In genomic region chr4:111414399-111414798, GRCm38 (mm10) we compare ENCODE assay signal across 8 mouse cellular contexts. TPM values are rescaled to one million over a fixed set of nuclear protein-coding genes. Genes with fewer than 3 reads are reported as not detected.
A peak's percentile ranks its signal among the peaks of the same experiment; 100 is the strongest.
DNase-seq lines count a peak whose midpoint lies in the region; ATAC-seq lines count a peak whose summit lies in the region.

No protein-coding gene starts in this region.

- no peak overlapping the region for H3K27ac ChIP-seq in forebrain, embryonic 11.5 days (ENCODE audit: low read depth, low read length)
- H3K27ac ChIP-seq in hindbrain, embryonic 13.5 days: peak overlapping the region; percentile 93
- H3K27ac ChIP-seq in liver, embryonic 15.5 days (replicated peaks): no peak overlapping the region

- H3K36me3 ChIP-seq in forebrain, embryonic 11.5 days (ENCODE audit: control insufficient read depth, insufficient read depth, low read length): no peaks in the 10 kb centered on the region
- peaks cover 14% of the 10 kb centered on the region for H3K36me3 ChIP-seq in hindbrain, embryonic 13.5 days
- H3K36me3 ChIP-seq in liver, embryonic 15.5 days (replicated peaks): no peaks in the 10 kb centered on the region

- peak; percentile 7 for ATAC-seq in CD4-positive, CD25-positive, alpha-beta regulatory T cell, adult 4 months
- ATAC-seq in forebrain, embryonic 11.5 days (replicated peaks; ENCODE audit: low FRiP score): peak; percentile 10
- ATAC-seq in hindbrain, embryonic 13.5 days (ENCODE audit: low FRiP score): peak; percentile 34
- no peak for ATAC-seq in liver, embryonic 15.5 days (ENCODE audit: insufficient read depth)

- WGBS in forebrain, embryonic 11.5 days: under 1% methylated on average over 6 of the region's 6 CpGs
- WGBS in hindbrain, embryonic 13.5 days: under 1% methylated on average over 6 of the region's 6 CpGs
- WGBS in liver, embryonic 15.5 days (ENCODE audit: insufficient replicate concordance): 3% methylated on average over 6 of the region's 6 CpGs

- no peaks in the 10 kb centered on the region for H3K9me3 ChIP-seq in forebrain, embryonic 11.5 days (ENCODE audit: control insufficient read depth, low read length)
- H3K9me3 ChIP-seq in hindbrain, embryonic 13.5 days: no peaks in the 10 kb centered on the region
- H3K9me3 ChIP-seq in liver, embryonic 15.5 days (replicated peaks): no peaks in the 10 kb centered on the region

- H3K4me2 ChIP-seq in forebrain, embryonic 11.5 days (ENCODE audit: low read depth, low read length, severe bottlenecking): peak overlapping the region; percentile 87
- peak overlapping the region; percentile 92 for H3K4me2 ChIP-seq in hindbrain, embryonic 13.5 days
- peak overlapping the region; percentile 69 for H3K4me2 ChIP-seq in liver, embryonic 15.5 days

- H3K9ac ChIP-seq in forebrain, embryonic 11.5 days (ENCODE audit: low read length): peak overlapping the region; percentile 86
- peak overlapping the region; percentile 99 for H3K9ac ChIP-seq in hindbrain, embryonic 13.5 days
- H3K9ac ChIP-seq in liver, embryonic 15.5 days: no peak overlapping the region

- no peaks in the 10 kb centered on the region; the same call in none of the 2 replicates for H3K4me1 ChIP-seq in forebrain, embryonic 11.5 days (replicated peaks; ENCODE audit: control insufficient read depth, insufficient read depth, low read length)
- H3K4me1 ChIP-seq in hindbrain, embryonic 13.5 days (replicated peaks): peaks cover 46% of the 10 kb centered on the region
- no peaks in the 10 kb centered on the region for H3K4me1 ChIP-seq in liver, embryonic 15.5 days (replicated peaks)

- peak; percentile 5 to 8 for DNase-seq in cerebellum, adult 18-20 months
- DNase-seq in cerebellum, adult 11-12 months: no peak
- no peak for DNase-seq in forebrain, embryonic 11.5 days (ENCODE audit: low spot score)
- DNase-seq in ovary, adult 18-20 months (ENCODE audit: low spot score): no peak
- no peak for DNase-seq in frontal cortex, postnatal 36 days (ENCODE audit: low spot score in 2 of 2)

- H3K4me3 ChIP-seq in forebrain, embryonic 11.5 days (ENCODE audit: low read depth, low read length): peak overlapping the region; percentile 73
- H3K4me3 ChIP-seq in hindbrain, embryonic 13.5 days: peak overlapping the region; percentile 91
- peak overlapping the region; percentile 53 for H3K4me3 ChIP-seq in liver, embryonic 15.5 days (replicated peaks)

- H3K27me3 ChIP-seq in forebrain, embryonic 11.5 days (ENCODE audit: control insufficient read depth, insufficient read depth, low read length): no peaks in the 10 kb centered on the region
- no peaks in the 10 kb centered on the region for H3K27me3 ChIP-seq in hindbrain, embryonic 13.5 days
- H3K27me3 ChIP-seq in liver, embryonic 15.5 days: peaks cover 33% of the 10 kb centered on the region

RNA-seq across cellular contexts. Expression of gene Bend5, which starts 0.4 kb away (rescaled TPM):
- under 1 TPM; 0.49 to 0.89 TPM for polyA plus RNA-seq in CD4-positive, CD25-positive, alpha-beta regulatory T cell, adult 4 months (2017; shearing (Covaris generic))
- 33.1 and 34.4 TPM in 2 replicates for polyA plus RNA-seq in forebrain, embryonic 11.5 days (2014; fragmentation: Nextera tagmentation; extraction: Ambion mirVana)
- polyA plus RNA-seq in hindbrain, embryonic 13.5 days (2015; fragmentation: Nextera tagmentation; extraction: Ambion mirVana): 74.9 and 76.4 TPM in 2 replicates
- polyA plus RNA-seq in liver, embryonic 15.5 days (2015; fragmentation: Nextera tagmentation; extraction: Ambion mirVana): 0.68 and 0.85 TPM in 2 replicates

Comparison
In these comparisons a context has a peak if more than half of its experiments do, and no peak if none do; other contexts are left out.
1. DNase-seq: peak in cerebellum, adult 18-20 months (2 of 2); none in cerebellum, adult 11-12 months (single experiment), forebrain, embryonic 11.5 days (single experiment), ovary, adult 18-20 months (single experiment) and frontal cortex, postnatal 36 days (0 of 2).
2. RNA of gene Bend5, which starts 0.4 kb away (polyA plus RNA-seq): 74.9 to 76.4 TPM in hindbrain, embryonic 13.5 days and 33.1 to 34.4 TPM in forebrain, embryonic 11.5 days; 0.49 to 0.89 TPM in CD4-positive, CD25-positive, alpha-beta regulatory T cell, adult 4 months and 0.68 to 0.85 TPM in liver, embryonic 15.5 days; every median in the first group is over 10 times any median in the second.
3. Peak in every context shown above with its lines, with median percentiles within 50 percentile points of each other: H3K4me2 ChIP-seq and H3K4me3 ChIP-seq.